Mouse (Mus musculus) left cerebral cortex, postnatal 25 days (tissue): ENCODE results near the gene Thap3. TPM values are rescaled to one million over a fixed set of nuclear protein-coding genes. Genes with fewer than 3 reads are reported as not detected.

Experiments
- DNase-seq, 2 experiments: peaks; one replicate each; pipeline ENCODE4 v3.0.0; 2022; ENCODE audit warnings: low spot score in 2 of 2, mixed read lengths in 1 of 2
- intact Hi-C: fragments of 180-260 bp; cut with DNase I; formaldehyde crosslinking; loops from one replicate; pipeline ENCODE4 v1.15.1; 2025
- total RNA-seq, 2 experiments: library from RNA; stranded (reverse); gene quantifications; 2 replicates each; pipeline ENCODE4 v1.2.3; 2021

Gene Thap3
- total RNA-seq, 2 experiments from 2014 or later: 16.5 to 20.4 TPM

- intact Hi-C loops: no loop called here
- DNase-seq: no peak
These were observed 40.0 kb downstream of the Thap3 start for GRCm38 (mm10) chr4:151948497-151949471.

GRCm38 (mm10) chr4:151946211-151946610 is 42.6 kb downstream of the Thap3 start:
- intact Hi-C loops: no loop called here
- DNase-seq: no peak

DNA sequence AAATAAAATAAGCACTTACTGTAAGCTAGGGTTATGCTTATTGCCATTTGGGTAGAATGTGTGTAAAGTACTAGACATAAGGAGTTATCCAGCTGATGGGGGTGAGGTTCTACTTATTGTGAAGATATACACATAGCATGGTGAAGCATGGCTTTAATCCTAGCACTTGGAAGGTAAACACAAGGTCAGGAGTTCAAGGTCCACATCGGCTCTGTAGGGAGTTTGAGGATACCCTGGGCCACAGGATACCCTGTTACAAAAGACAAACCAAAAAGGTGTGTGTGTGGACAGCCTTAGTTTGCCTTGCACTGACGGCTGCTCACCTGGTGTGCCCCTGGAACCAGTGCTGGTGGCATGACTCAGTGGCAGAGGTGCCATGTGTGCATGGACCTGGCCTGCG is 50.7 kb downstream of the Thap3 start:
- intact Hi-C loops: no loop called here
- no peak for DNase-seq

DNA sequence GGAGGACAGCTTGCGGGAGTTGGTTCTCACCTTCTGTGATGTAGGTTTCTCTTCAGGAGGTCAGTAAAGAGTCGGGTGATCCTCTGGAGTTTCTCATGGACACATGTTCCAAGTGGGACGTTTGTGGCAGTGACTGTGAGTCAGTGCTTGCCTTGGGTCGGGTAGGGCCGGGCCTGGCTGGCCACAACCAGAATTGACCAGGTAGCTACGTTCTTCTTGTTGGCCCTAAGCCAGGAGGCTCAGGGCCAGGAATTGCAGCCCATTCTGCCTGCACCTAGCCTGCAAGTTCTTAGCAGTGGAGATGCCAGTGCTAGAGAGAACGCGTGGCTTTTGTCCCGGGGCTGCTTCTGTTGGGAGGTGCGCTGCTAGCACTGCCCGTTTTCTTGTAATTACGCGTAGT is 51.4 kb downstream of the Thap3 start:
- intact Hi-C loops: no loop called here
- no peak for DNase-seq

- no peak for DNase-seq
- intact Hi-C loops: no loop called here
These were observed 54.6 kb downstream of the Thap3 start for GRCm38 (mm10) chr4:151934215-151934572.

DNA sequence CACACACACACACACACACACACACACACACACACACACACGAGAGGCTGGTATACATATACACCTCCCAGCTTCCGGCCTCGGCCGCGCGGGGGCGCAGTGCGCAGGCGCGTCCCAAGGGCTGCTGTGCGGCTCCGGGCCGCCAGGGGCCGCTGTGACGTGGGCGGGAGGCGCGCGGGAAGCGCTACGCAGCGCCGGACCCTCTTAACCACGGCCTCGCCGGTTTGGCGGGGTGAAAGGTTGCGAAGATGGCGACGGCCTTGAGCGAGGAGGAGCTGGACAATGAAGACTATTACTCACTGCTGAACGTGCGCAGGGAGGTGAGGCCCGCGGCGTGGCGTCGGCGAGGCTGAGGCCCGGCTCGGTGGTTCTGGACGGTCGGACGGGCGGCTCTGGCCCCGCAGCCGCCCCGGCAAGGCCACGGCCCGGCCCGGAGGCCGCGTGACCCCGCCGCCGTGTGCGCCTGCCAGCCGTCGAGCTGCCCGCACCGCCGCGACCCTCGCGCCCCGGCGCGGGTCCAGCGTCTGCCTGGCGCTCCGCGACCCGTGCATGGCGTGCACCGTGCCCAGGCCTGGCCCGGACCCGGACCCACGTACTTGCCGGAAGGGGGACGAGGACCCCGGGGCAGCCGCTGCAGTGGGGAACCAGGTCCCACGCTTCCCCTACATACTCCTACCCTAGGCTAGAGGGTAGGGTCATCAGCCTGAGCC is 55.1 kb downstream of the Thap3 start, which contains the start of gene Dnajc11:
TSS of gene Dnajc11 (plus strand) at position 187 of the 710 bp plus-strand sequence.
- intact Hi-C loops: loop anchor here (2.0 kb wide), 1 partner anchor 71 kb away; no protein-coding TSS in a partner anchor
- peak; percentile 91 to 94 for DNase-seq

Other genes with a start within 250 kb of the Thap3 start
- 100 to 1,000 TPM; 193 to 222 TPM for gene Camta1, start 127.1 kb downstream of the Thap3 start, total RNA-seq
- 10 to 100 TPM; 61.6 to 62.3 TPM for gene Dnajc11, start 55.3 kb downstream of the Thap3 start, total RNA-seq
- 10 to 100 TPM; 13.1 to 13.9 TPM for gene Phf13, start 7.3 kb upstream of the Thap3 start, total RNA-seq
- gene Klhl21, start 19.8 kb upstream of the Thap3 start, total RNA-seq: 10 to 100 TPM; 13.5 to 16.4 TPM
- 10 to 100 TPM; 13.6 to 15.5 TPM for gene Zbtb48, start 38.7 kb upstream of the Thap3 start, total RNA-seq
- gene Tas1r1, start 49.6 kb upstream of the Thap3 start, total RNA-seq: under 1 TPM; 0.37 to 0.76 TPM
- 10 to 100 TPM; 16.5 to 18.8 TPM for gene Nol9, start 50.3 kb upstream of the Thap3 start, total RNA-seq
- gene Plekhg5, start 83.5 kb upstream of the Thap3 start, total RNA-seq: 10 to 100 TPM; 72.1 to 93.5 TPM
- gene Tnfrsf25, start 126.9 kb upstream of the Thap3 start, total RNA-seq: 10 to 100 TPM; 13.5 to 18.0 TPM
- 1 to 10 TPM in 1 of 2 experiments, under 1 TPM in 1; 0.73 to 1.2 TPM for gene Espn, start 163.4 kb upstream of the Thap3 start, total RNA-seq
- not detected for gene Hes2, start 169.9 kb upstream of the Thap3 start, total RNA-seq
- gene Acot7, start 189.1 kb upstream of the Thap3 start, total RNA-seq: 100 to 1,000 TPM; 308 to 337 TPM